Mouse (Mus musculus): ENCODE data around the gene 4632433K11Rik. TPM values are rescaled to one million over a fixed set of nuclear protein-coding genes. Genes with fewer than 3 reads are reported as not detected.

4632433K11Rik gene
- total RNA-seq, 4 experiments from 2014 or later: 0.34 TPM; not detected in 3

- DNase-seq: peak; percentile 99
Observed at GRCm38 (mm10) chr7:5020000-5020681, 13.8 kb upstream of the 4632433K11Rik start, which contains the start of the genes Zfp865 and Ccdc106. Zfp865 (plus strand) TSS chr7:5020376. Ccdc106 (plus strand) TSS chr7:5020553.

DNA sequence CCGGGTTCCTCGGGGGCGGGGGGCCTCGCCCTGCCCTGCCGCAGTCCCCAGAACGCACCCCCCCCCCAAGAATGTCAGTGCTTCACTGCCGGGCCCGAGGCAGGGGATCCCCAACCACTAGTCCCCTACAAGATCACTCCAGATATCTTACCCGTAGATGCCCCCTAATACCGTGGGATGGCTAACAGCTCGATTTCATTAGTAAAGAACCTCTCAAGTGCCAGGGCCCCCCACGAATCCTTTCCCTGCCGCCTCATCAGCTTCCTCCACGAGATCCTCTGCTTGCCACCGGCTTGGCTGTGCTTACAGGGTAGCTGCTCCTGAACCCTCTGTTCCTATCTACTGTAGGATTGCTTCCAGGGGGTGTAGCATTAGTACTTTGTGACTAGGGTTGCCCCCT lies 13.2 kb upstream of the 4632433K11Rik start:
- no peak for DNase-seq

DNA sequence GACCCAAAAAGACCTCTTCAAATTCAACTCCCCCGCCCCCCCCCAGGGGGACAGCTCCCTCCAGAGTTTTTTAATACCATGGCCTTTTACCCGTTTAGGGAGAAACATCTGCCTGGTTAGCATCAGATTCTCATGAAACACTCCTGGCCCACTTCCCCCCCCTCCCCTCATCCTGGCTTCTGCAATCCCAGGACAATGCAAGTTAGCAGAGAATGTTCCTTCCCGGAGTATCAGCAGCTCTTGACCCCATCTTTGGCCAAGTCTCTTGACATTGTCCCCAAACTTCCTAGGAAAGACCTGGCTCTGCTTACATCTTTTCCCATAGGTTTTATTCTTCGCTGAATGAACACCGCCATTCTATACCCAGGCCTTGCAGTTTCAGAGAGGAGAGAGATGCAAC lies 12.7 kb upstream of the 4632433K11Rik start:
- no peak for DNase-seq

DNA sequence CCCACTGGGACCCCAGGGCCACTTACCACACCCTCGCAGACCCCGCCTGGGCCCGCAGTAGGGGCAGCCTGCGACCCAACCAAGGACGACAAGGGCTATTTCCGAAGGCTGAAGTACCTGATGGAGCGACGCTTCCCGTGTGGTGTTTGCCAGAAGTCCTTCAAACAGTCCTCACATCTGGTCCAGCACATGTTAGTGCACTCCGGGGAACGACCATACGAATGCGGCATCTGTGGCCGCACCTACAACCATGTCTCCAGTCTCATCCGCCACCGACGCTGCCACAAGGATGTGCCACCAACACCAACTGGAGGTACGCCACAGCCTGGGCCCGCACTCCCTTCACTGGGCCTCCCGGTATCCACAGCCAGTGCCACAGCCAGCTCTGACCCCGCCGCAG lies 4.4 kb upstream of the 4632433K11Rik start:
- no peak for DNase-seq

DNA sequence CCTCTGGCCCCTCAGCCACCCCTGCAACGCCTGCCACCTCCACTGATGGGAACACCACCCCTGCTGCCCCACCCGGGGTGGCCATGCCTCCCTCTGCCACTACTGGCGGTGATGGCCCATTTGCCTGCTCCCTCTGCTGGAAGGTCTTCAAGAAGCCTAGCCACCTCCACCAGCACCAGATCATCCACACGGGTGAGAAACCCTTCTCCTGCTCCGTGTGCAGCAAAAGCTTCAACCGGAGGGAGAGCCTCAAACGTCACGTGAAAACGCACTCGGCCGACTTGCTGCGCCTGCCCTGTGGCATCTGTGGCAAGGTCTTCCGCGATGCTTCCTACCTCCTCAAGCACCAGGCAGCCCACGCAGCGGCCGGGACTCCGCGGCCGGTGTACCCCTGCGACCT lies 4.0 kb upstream of the 4632433K11Rik start:
- no peak for DNase-seq

DNA sequence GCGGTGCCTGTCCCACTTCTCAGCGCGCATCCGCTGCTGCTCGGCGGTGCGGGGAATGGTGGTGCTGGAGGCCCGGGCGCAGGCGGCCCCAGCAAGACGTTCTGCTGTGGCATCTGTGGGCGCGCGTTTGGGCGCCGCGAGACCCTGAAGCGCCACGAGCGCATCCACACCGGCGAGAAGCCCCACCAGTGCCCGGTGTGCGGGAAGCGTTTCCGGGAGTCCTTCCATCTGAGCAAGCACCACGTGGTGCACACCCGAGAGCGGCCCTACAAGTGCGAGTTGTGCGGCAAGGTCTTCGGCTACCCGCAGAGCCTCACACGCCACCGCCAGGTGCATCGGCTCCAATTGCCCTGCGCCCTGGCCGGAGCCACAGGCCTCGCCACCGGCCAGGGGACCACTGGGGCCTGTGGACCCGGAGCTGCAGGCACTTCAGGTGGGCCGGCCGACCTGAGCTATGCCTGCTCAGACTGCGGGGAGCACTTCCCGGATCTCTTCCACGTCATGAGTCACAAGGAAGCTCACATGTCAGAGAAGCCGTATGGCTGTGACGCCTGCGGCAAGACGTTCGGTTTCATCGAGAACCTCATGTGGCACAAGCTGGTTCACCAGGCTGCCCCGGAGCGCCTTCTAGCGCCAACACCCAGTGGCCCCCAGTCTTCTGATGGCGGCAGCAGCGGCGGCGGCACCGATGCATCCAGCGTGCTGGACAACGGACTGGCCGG lies 3.2 kb upstream of the 4632433K11Rik start:
- DNase-seq: no peak

DNA sequence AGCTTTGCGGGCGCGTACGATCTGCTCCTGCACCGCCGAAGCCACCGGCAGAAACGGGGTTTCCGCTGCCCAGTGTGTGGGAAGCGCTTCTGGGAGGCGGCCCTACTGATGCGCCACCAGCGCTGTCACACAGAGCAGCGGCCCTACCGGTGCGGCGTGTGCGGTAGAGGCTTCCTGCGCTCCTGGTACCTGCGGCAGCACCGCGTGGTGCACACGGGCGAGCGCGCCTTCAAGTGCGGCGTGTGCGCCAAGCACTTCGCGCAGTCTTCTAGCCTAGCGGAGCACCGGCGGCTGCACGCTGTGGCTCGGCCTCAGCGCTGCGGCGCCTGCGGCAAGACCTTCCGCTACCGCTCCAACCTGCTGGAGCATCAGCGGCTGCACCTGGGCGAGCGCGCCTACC lies 2.4 kb upstream of the 4632433K11Rik start:
- no peak for DNase-seq

DNA sequence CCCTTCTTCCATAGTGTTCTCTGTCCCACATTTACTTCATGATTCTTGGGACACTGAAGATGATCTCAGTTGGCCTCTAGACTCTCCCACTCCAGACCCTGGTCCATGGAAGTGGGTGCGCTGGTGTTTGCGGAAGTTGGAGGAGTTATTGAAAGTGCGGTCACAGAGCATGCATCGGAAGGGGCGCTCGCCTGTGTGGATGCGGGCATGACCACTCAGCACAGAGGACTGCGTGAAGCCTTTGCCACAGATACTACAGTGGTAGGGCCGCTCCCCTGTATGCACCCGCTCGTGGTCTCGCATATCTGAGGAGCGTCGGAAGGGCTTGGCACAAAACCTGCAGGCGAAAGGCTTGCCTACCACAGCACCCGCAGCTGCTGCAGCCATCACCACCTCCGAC lies 1.7 kb downstream of the 4632433K11Rik start:
- no peak for DNase-seq

- no peak for DNase-seq
Observed at GRCm38 (mm10) chr7:5036136-5036535, 2.2 kb downstream of the 4632433K11Rik start.

GRCm38 (mm10) chr7:5037026-5037425 lies 3.1 kb downstream of the 4632433K11Rik start:
- DNase-seq: no peak

DNA sequence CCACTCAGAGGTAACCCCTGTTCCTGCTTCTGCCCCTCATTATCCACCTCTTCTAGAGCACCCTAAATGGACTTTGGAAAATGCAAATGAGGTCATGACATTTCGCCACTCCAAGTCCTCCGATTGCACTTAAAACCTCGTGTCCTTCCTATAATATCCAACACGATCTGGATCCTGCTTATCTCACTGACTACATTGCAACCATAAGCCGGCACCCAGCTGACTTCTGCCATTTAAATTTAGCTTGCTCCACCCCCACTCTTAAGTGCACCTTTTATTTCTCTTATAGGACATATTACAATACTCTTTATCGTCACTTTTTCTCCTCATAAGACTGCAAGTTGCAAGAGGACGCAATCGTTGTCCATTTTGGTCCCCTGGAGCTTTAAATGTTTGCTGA lies 3.5 kb downstream of the 4632433K11Rik start:
- DNase-seq: no peak

DNA sequence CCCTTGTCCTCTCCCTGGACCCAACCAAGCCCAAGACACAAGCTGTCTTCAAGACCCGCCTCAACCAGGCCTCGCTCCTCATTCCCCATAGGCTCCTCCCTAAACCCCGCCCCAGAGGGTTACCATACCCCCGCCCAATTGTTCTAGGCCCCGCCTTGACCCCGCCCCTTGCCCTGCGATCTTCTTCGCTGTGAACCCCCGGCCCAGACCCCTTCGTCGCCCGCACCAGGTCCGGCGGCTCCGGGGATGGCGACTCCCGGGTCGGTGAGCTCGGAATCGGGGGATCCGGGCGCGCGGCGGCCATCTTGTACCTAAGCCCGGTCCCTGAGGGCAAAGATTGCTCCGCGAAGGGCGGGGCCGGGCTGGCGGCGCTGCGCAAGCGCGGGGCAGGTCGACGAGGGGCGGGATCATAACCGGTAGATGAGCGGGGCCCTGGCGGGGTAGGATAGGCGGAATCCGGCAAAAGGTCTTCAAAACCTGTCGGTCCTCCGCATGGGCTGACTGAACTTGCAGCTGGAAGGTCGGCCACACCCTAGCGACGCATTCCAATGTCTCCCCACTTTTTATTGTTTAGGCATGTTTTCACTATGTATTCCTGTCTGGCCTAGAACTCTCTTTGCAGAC lies 4.3 kb downstream of the 4632433K11Rik start, which contains the start of gene Zfp784:
Gene Zfp784, minus strand, starts transcription at position 338 of the 624 bp plus-strand sequence.
- DNase-seq: peak; percentile 91

GRCm38 (mm10) chr7:5038940-5039339 lies 5.0 kb downstream of the 4632433K11Rik start:
- DNase-seq: no peak

- no peak for DNase-seq
Observed at GRCm38 (mm10) chr7:5044981-5045380, 11.1 kb downstream of the 4632433K11Rik start.

DNA sequence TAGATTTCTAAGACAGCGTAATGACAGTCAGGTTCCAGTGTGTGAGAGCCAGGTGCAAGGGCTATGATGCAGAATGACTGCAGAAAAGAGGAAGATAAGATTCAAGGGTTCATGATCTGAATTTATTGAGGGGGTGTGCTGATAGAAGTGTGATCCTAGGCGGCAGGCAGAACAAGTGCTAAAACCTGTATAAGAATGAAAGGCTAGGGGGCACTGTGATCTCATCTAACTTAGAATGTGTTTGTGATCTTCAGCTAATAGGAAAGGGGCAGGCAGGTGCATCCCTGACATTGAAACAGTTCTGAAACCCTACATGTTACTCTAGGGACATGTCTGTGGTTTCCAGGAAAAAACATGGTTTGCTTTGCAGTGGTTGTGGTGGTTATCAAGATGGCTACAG lies 12.2 kb downstream of the 4632433K11Rik start:
- no peak for DNase-seq

DNA sequence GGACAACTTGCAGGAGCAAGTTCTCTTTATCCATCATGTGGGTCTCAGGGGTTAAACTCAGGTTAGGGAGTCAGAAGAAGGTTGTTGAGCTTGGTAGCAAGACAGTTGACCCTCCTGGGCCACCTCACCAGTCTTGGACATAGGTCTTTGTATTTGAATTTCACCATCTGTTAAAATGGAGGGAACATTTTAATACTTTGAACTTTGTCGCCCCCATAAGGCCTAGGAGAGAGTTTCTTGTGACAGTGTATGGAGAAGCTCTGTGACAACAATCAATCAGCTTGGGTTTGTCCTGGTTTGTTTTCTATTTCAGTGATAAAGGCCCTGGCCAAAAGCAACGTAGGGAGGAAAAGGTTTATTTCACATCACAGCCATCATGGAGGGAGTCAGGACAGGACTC lies 13.4 kb downstream of the 4632433K11Rik start:
- no peak for DNase-seq

DNA sequence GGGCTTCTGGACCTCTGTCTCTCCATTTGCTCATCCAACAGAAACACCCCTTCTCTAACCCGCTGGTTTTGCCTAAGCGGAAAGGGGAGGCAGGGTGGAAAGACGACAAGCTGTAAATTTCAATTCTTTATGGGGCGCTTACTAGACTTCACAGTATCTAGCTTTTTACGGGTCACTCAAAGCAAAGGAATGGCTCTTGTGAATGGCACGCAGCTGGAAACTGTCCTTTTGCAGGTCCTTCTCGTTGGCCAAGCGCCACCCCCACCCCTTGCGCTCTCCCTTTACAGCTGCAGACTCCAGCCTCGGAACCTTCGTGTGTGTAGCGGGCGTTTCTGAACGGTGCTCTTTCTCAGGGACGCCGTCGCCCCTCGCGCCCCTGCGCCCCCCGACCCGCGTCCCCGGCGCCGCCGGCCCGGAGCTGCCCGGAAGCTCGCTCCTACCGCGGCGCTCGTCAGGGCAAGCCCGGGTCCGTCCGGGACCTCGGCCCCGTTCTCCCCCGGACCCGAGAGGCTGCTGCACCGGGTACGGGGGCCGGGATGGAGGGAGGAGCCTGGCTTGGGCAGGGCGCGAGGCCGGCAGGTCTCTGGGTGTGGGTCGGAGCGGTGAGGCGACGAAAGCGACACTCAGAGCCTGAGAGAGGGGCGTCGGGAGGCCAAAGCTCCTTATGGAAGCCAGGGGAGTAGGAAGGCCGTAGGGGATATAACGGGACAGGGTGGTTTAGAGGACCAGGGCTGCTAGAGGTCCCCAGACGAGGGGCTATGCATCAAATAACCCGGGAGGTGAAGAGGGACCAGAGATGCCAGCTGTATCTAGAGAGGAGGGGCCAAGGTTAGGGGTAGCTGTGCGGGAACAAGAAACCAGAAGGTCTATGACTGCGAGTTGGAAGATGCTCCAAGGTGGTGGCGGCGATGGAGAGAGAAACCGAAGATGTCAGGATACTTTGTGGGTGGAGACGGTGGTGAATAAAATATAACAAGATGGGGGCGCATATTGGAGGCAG lies 17.6 kb downstream of the 4632433K11Rik start, which contains the start of gene Zfp580:
Gene Zfp580, plus strand, starts transcription at position 346 of the 1,000 bp plus-strand sequence.
- peak; percentile 56 for DNase-seq

DNA sequence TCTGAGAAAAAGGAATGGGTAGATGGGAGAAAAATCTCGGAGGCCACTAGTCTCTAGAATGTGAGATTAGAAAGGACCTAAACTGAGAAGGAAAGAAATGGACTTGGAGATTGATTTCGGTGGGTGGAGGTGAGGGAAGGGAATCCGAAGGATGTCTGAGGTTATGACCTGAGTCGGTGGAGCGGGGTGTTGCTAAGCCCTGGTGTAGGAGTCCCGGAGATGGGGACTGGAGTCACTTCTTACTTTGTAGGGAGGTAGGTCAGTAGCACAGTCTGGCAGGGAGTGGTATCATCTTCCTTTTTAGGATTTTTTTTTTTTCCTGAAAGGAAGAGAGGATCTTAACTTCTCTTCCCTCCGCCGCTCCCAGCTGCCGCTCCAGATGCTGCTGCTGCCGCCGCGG lies 18.5 kb downstream of the 4632433K11Rik start:
- DNase-seq: no peak

GRCm38 (mm10) chr7:5052931-5053343 lies 19.0 kb downstream of the 4632433K11Rik start:
- no peak for DNase-seq

GRCm38 (mm10) chr7:5053456-5054179 lies 19.7 kb downstream of the 4632433K11Rik start:
- no peak for DNase-seq

DNA sequence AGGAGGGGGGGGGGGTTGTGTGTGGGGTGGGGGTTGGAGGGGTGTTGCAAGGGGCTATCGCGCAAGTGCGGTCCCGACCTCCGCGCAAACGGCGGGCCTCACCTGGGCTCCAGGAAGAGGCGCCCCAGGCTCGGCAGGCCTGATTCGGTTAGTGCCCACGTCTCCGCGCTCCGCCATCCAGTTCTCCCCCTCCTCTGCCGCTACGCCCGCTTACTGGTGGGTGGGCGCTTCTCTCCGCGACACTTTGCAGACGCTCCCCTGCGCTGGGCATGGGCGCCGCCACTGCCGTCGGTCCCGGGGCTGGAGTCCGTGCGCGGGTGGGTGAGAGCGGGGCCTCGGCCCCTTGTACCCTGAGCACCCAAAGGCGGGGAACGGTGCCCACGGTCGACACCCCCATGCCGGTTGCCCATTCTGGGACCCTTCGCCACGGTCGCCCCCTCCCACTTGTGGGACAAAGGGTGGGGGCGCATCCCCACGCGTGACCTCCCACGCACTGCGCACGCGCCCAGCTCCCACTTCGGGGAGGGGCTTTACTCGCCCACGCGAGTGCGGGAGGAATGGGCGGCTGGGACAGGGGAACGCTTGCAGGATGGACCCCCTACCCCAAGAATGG lies 22.8 kb downstream of the 4632433K11Rik start:
- no peak for DNase-seq

All from adrenal gland, adult 8-10 months (tissue).